Mouse (Mus musculus) heart, adult 2 months (tissue): ENCODE measurements around the gene Hist3h2ba. TPM values are rescaled to one million over a fixed set of nuclear protein-coding genes. Genes with fewer than 3 reads are reported as not detected.
"Not testable (repeated sequence)": the region's sequence is repeated elsewhere in the genome, so short reads cannot be mapped to it uniquely, and the experiment has no call there.

Experiments
- DNase-seq, 2 experiments: peaks; one replicate each; pipeline ENCODE4 v3.0.0; 2021
- H3K27ac ChIP-seq: fragments of 200-600 bp; 2 replicates; pipeline ENCODE4 v1.8.1; 2022
- H3K27me3 ChIP-seq: fragments of 200-500 bp; 2 replicates; pipeline ENCODE4 v1.6.1; 2012; ENCODE audit warnings: mild to moderate bottlenecking, low read length, inconsistent platforms, mixed read lengths; ENCODE audit not compliant: control insufficient read depth, insufficient read depth
- H3K36me3 ChIP-seq: fragments of 200-500 bp; 2 replicates; pipeline ENCODE4 v1.6.1; 2012; ENCODE audit warnings: low read length, inconsistent platforms; ENCODE audit not compliant: control insufficient read depth, insufficient read depth
- H3K4me1 ChIP-seq: fragments of 200-500 bp; 2 replicates; pipeline ENCODE4 v1.6.1; 2011; ENCODE audit warnings: low read length; ENCODE audit not compliant: control insufficient read depth, insufficient read depth
- H3K4me3 ChIP-seq: fragments of 200-600 bp; 2 replicates; pipeline ENCODE4 v1.8.1; 2022
- H3K79me2 ChIP-seq: fragments of 200-500 bp; replicated peaks from 2 replicates; pipeline ENCODE4 v1.6.1; 2012; ENCODE audit warnings: mild to moderate bottlenecking, inconsistent platforms, low read length, moderate library complexity, mixed read lengths; ENCODE audit not compliant: control insufficient read depth, insufficient read depth
- H3K9ac ChIP-seq: fragments of 200-500 bp; 2 replicates; pipeline ENCODE4 v1.6.1; 2012; ENCODE audit warnings: low read depth, mild to moderate bottlenecking, control low read depth, inconsistent platforms, low read length, mixed read lengths
- CTCF ChIP-seq: fragments of 200-600 bp; IDR thresholded peaks from 2 replicates; pipeline ENCODE4 v1.8.1; 2022; ENCODE audit warnings: antibody characterized with exemption, mild to moderate bottlenecking, moderate library complexity
- EP300 ChIP-seq: fragments of 200-500 bp; IDR thresholded peaks from 2 replicates; pipeline ENCODE4 v1.6.1; 2011; ENCODE audit warnings: low read depth, low read length, control low read depth; ENCODE audit not compliant: insufficient read depth
- POLR2A ChIP-seq: fragments of 200-500 bp; IDR thresholded peaks from 2 replicates; pipeline ENCODE4 v1.6.1; 2011; ENCODE audit warnings: mild to moderate bottlenecking, low read depth, low read length, control low read depth; ENCODE audit not compliant: insufficient read depth
- WGBS: fragments of 180-500 bp; shearing (Covaris S2); methylation state at CpG from one replicate; pipeline ENCODE4 v1.1.7; 2018; 5-methylcytosine and 5-hydroxymethylcytosine counted together
- intact Hi-C: fragments of 180-260 bp; cut with DNase I; formaldehyde crosslinking; loops from one replicate; pipeline ENCODE4 v1.15.1; 2025
- polyA plus RNA-seq: library from polyadenylated mRNA; depleted of rRNA; stranded (reverse); fragments of >200 nt; gene quantifications from 2 replicates; pipeline ENCODE4 v1.2.3, GENCODE M21; 2012
- total RNA-seq, 2 experiments: library from RNA; stranded (reverse); gene quantifications; 2 replicates each; pipeline ENCODE4 v1.2.3; 2021

The Hist3h2ba gene
- total and polyA plus RNA-seq, 3 experiments, result 0.81 to 1.5 (median 1.1) TPM

- H3K4me1 ChIP-seq, result no peaks in the 10 kb centered on the region
- WGBS, result 12% methylated on average over 23 of the region's 23 CpGs
- H3K4me3 ChIP-seq, result peak overlapping the region; percentile 44
- 0 out of 2 replicates have a peak, but pooled peaks cover 1% of the 10 kb centered on the region for H3K27me3 ChIP-seq
- no peaks in the 10 kb centered on the region for H3K36me3 ChIP-seq
- TF ChIP-seq CTCF (no peak), EP300 (no peak), POLR2A (no peak)
- H3K27ac ChIP-seq, result peak overlapping the region; percentile 12; the same call in 1 of the 2 replicates
- H3K79me2 ChIP-seq, result no peaks in the 10 kb centered on the region
- intact Hi-C loops, result no loop called here
- H3K9ac ChIP-seq, result no peak overlapping the region
- no peak for DNase-seq
These were observed 757 bp upstream of the Hist3h2ba start for GRCm38 (mm10) chr11:58947798-58948528.

- H3K9ac ChIP-seq, result no peak overlapping the region
- intact Hi-C loops, result no loop called here
- no peak overlapping the region for H3K27ac ChIP-seq
- no peaks in the 10 kb centered on the region for H3K79me2 ChIP-seq
- no peak overlapping the region for H3K4me3 ChIP-seq
- no peak for DNase-seq
- no peaks in the 10 kb centered on the region for H3K36me3 ChIP-seq
- WGBS, result 42% methylated on average over 20 of the region's 20 CpGs
- TF ChIP-seq EP300 (no peak), POLR2A (no peak), CTCF (no peak)
- 0 out of 2 replicates have a peak, but pooled peaks cover 1% of the 10 kb centered on the region for H3K27me3 ChIP-seq
- peaks cover 1% of the 10 kb centered on the region; the same call in 1 of the 2 replicates for H3K4me1 ChIP-seq
These were observed 1.0 kb downstream of the Hist3h2ba start for GRCm38 (mm10) chr11:58949480-58950431.

- TF ChIP-seq CTCF (no peak), POLR2A (no peak), EP300 (no peak)
- Histone ChIP-seq H3K27me3 (0 out of 2 replicates have a peak, but pooled peaks cover 1% of the 10 kb centered on the region), H3K27ac (no peak overlapping the region), H3K4me3 (no peak overlapping the region), H3K79me2 (no peaks in the 10 kb centered on the region), H3K4me1 (peaks cover 1% of the 10 kb centered on the region; the same call in 1 of the 2 replicates), H3K36me3 (peaks cover 3% of the 10 kb centered on the region), H3K9ac (no peak overlapping the region)
- WGBS, result 86% methylated on average over 5 of the region's 5 CpGs
- no peak for DNase-seq
- intact Hi-C loops, result no loop called here
These were observed 2.5 kb downstream of the Hist3h2ba start for GRCm38 (mm10) chr11:58951210-58951609.

GRCm38 (mm10) chr11:58953351-58954169 lies 4.8 kb downstream of the Hist3h2ba start:
- Histone ChIP-seq H3K27ac (peak overlapping the region; percentile 99), H3K4me1 (peaks cover 9% of the 10 kb centered on the region), H3K4me3 (peak overlapping the region; percentile 89), H3K9ac (peak overlapping the region; percentile 74), H3K79me2 (no peaks in the 10 kb centered on the region), H3K27me3 (0 out of 2 replicates have a peak, but pooled peaks cover 1% of the 10 kb centered on the region), H3K36me3 (peaks cover 8% of the 10 kb centered on the region)
- DNase-seq, result no peak
- 1% methylated on average over 33 of the region's 33 CpGs for WGBS
- no peak for TF ChIP-seq CTCF
- no peak for TF ChIP-seq POLR2A
- TF ChIP-seq EP300, result no peak
- intact Hi-C loops, result loop anchor here (2.0 kb wide), 2 partner anchors 15 to 25 kb away; partner anchors contain the start of gene Rnf187

- H3K79me2 ChIP-seq, H3K36me3 ChIP-seq, H3K4me1 ChIP-seq, H3K27me3 ChIP-seq: not testable (repeated sequence)
- DNase-seq, result peak in 1 of 2 experiments; percentile 76
- under 1% methylated on average over 17 of the region's 17 CpGs for WGBS
- intact Hi-C loops, result loop anchor here (2.0 kb wide), 1 partner anchor 25 kb away; no protein-coding TSS in a partner anchor
- Histone ChIP-seq H3K4me3 (peak overlapping the region; percentile 89), H3K27ac (peak overlapping the region; percentile 99), H3K9ac (peak overlapping the region; percentile 74)
These were observed 5.4 kb downstream of the Hist3h2ba start for GRCm38 (mm10) chr11:58954170-58954419.
